Mouse (Mus musculus) lung, embryonic 14.5 days (tissue): Measurements from ENCODE around the gene Nfia. TPM values are rescaled to one million over a fixed set of nuclear protein-coding genes. Genes with fewer than 3 reads are reported as not detected.
A peak's percentile ranks its signal among the peaks of the same experiment; 100 is the strongest.

Experiments
- ATAC-seq: fragments of 200-750 bp; cut with Nextera tagmentation; 2 replicates; pipeline ENCODE4 v1.8.0; 2017; ENCODE audit warnings: mild to moderate bottlenecking, moderate TSS enrichment, moderate library complexity; ENCODE audit not compliant: insufficient read depth
- DNase-seq: peaks from one replicate; pipeline ENCODE4 v3.0.0-alpha.2; 2015
- H3K27ac ChIP-seq: fragments of 300-500 bp; sonication (generic); 2 replicates; pipeline ENCODE4 v1.5.1; 2014; ENCODE audit warnings: low read depth, mild to moderate bottlenecking, moderate library complexity
- H3K27me3 ChIP-seq: fragments of 300-500 bp; sonication (generic); 2 replicates; pipeline ENCODE4 v1.6.1; 2014; ENCODE audit warnings: low read length, control low read depth; ENCODE audit not compliant: insufficient read depth
- H3K36me3 ChIP-seq: fragments of 300-500 bp; sonication (generic); 2 replicates; pipeline ENCODE4 v1.6.1; 2014; ENCODE audit warnings: control low read depth; ENCODE audit not compliant: insufficient read depth
- H3K4me1 ChIP-seq: fragments of 300-500 bp; sonication (generic); 2 replicates; pipeline ENCODE4 v1.6.1; 2014; ENCODE audit warnings: antibody characterized with exemption, control low read depth; ENCODE audit not compliant: insufficient read depth
- H3K4me2 ChIP-seq: fragments of 300-500 bp; sonication (generic); 2 replicates; pipeline ENCODE4 v1.6.1; 2014; ENCODE audit warnings: mild to moderate bottlenecking
- H3K4me3 ChIP-seq: fragments of 300-500 bp; sonication (generic); 2 replicates; pipeline ENCODE4 v1.5.1; 2014; ENCODE audit warnings: low read depth, low read length
- H3K9ac ChIP-seq: fragments of 300-500 bp; sonication (generic); 2 replicates; pipeline ENCODE4 v1.6.1; 2014
- H3K9me3 ChIP-seq: fragments of 300-500 bp; sonication (generic); 2 replicates; pipeline ENCODE4 v1.6.1; 2016; ENCODE audit warnings: low read depth, low read length, control low read depth
- CTCF ChIP-seq: IDR thresholded peaks from 2 replicates; pipeline ENCODE4 v1.5.1; 2016; ENCODE audit warnings: antibody characterized with exemption, low read depth
- WGBS: fragments of 180-500 bp; shearing (Covaris S2); extraction: QIAGEN DNeasy Blood & Tissue Kit; methylation state at CpG from one replicate; pipeline ENCODE4 v1.1.7; 2014; 5-methylcytosine and 5-hydroxymethylcytosine counted together
- polyA plus RNA-seq: library from polyadenylated mRNA; unstranded; fragments of >200 nt; fragmentation: Nextera tagmentation; extraction: Ambion mirVana; gene quantifications from 2 replicates; pipeline ENCODE4 v1.2.1, GENCODE M21; 2014

Nfia gene
- polyA plus RNA-seq, 1 experiment from 2014 or later = 48.2 TPM

- Histone ChIP-seq H3K9me3 (no peaks in the 10 kb centered on the region), H3K27me3 (no peaks in the 10 kb centered on the region), H3K9ac (peak within 1 kb of the TSS; percentile 99), H3K4me1 (peaks cover 16% of the 10 kb centered on the region), H3K36me3 (no peaks in the 10 kb centered on the region; the same call in 1 of the 2 replicates), H3K4me2 (peak within 1 kb of the TSS; percentile 91), H3K4me3 (peak within 1 kb of the TSS; percentile 96), H3K27ac (peak within 1 kb of the TSS; percentile 98)
- peak; percentile 86 for DNase-seq
- ATAC-seq = peak; percentile 73
- no peak for TF ChIP-seq CTCF
- WGBS = under 1% methylated on average over 37 of the region's 37 CpGs
Observed at GRCm38 (mm10) chr4:97777706-97778176, 5.2 kb downstream of the Nfia start, which contains the start of gene E130114P18Rik. E130114P18Rik (minus strand) TSS chr4:97778078.

GRCm38 (mm10) chr4:97778211-97779002, 5.9 kb downstream of the Nfia start:
- no peak for TF ChIP-seq CTCF
- peaks cover 16% of the 10 kb centered on the region for H3K4me1 ChIP-seq
- peak overlapping the region; percentile 91 for H3K4me2 ChIP-seq
- no peaks in the 10 kb centered on the region for H3K27me3 ChIP-seq
- DNase-seq (peak; percentile 51), ATAC-seq (0 out of 2 replicates have a peak, but pooled peaks have one; percentile 4)
- WGBS = under 1% methylated on average over 92 of the region's 94 CpGs
- H3K9me3 ChIP-seq = no peaks in the 10 kb centered on the region
- peak overlapping the region; percentile 98 for H3K27ac ChIP-seq
- H3K9ac ChIP-seq = peak overlapping the region; percentile 99
- H3K36me3 ChIP-seq = peaks cover 6% of the 10 kb centered on the region
- H3K4me3 ChIP-seq = peak overlapping the region; percentile 96

GRCm38 (mm10) chr4:97779003-97779930, 6.7 kb downstream of the Nfia start:
- H3K36me3 ChIP-seq = peaks cover 15% of the 10 kb centered on the region
- ATAC-seq (no peak), DNase-seq (peak; percentile 65)
- H3K9ac ChIP-seq = peak overlapping the region; percentile 99
- no peaks in the 10 kb centered on the region for H3K9me3 ChIP-seq
- H3K4me1 ChIP-seq = peaks cover 10% of the 10 kb centered on the region
- H3K27me3 ChIP-seq = no peaks in the 10 kb centered on the region
- TF ChIP-seq CTCF = no peak
- peak overlapping the region; percentile 91 for H3K4me2 ChIP-seq
- H3K4me3 ChIP-seq = peak overlapping the region; percentile 96
- peak overlapping the region; percentile 98 for H3K27ac ChIP-seq
- WGBS = 12% methylated on average over 18 of the region's 18 CpGs

- Histone ChIP-seq H3K4me3 (peak overlapping the region; percentile 96), H3K4me1 (peaks cover 10% of the 10 kb centered on the region; the same call in 1 of the 2 replicates), H3K9ac (peak overlapping the region; percentile 99), H3K27me3 (no peaks in the 10 kb centered on the region), H3K4me2 (peak overlapping the region; percentile 91), H3K27ac (peak overlapping the region; percentile 98; the same call in 1 of the 2 replicates), H3K9me3 (no peaks in the 10 kb centered on the region), H3K36me3 (peaks cover 23% of the 10 kb centered on the region)
- no peak for TF ChIP-seq CTCF
- no peak for DNase-seq
- WGBS = 45% methylated on average over 7 of the region's 7 CpGs
- no peak for ATAC-seq
Observed at GRCm38 (mm10) chr4:97780024-97780423, 7.5 kb downstream of the Nfia start.

GRCm38 (mm10) chr4:97780666-97781435, 8.3 kb downstream of the Nfia start:
- no peaks in the 10 kb centered on the region for H3K9me3 ChIP-seq
- TF ChIP-seq CTCF = no peak
- no peaks in the 10 kb centered on the region for H3K27me3 ChIP-seq
- ATAC-seq = no peak
- H3K4me1 ChIP-seq = peaks cover 8% of the 10 kb centered on the region; the same call in 1 of the 2 replicates
- 74% methylated on average over 7 of the region's 7 CpGs for WGBS
- peak overlapping the region; percentile 91 for H3K4me2 ChIP-seq
- no peak overlapping the region for H3K4me3 ChIP-seq
- H3K27ac ChIP-seq = no peak overlapping the region
- no peak overlapping the region for H3K9ac ChIP-seq
- no peak for DNase-seq
- peaks cover 31% of the 10 kb centered on the region for H3K36me3 ChIP-seq

- no peaks in the 10 kb centered on the region for H3K27me3 ChIP-seq
- 94% methylated on average over 3 of the region's 3 CpGs for WGBS
- DNase-seq = no peak
Observed at GRCm38 (mm10) chr4:97782069-97782468, 9.5 kb downstream of the Nfia start.

More at GRCm38 (mm10) chr4:97782069-97782468, 9.5 kb downstream of the Nfia start:
- peaks cover 9% of the 10 kb centered on the region for H3K4me1 ChIP-seq
- no peaks in the 10 kb centered on the region for H3K9me3 ChIP-seq
- no peak overlapping the region for H3K27ac ChIP-seq
- peaks cover 38% of the 10 kb centered on the region for H3K36me3 ChIP-seq
- no peak overlapping the region for H3K4me2 ChIP-seq
- no peak overlapping the region for H3K4me3 ChIP-seq
- no peak for ATAC-seq
- TF ChIP-seq CTCF = no peak
- H3K9ac ChIP-seq = no peak overlapping the region
